In genomic region chr3:151305402-151305801, GRCm38 (mm10) we compare ENCODE assay signal across 18 mouse cellular contexts.
DNase-seq lines count a peak whose midpoint lies in the region; ATAC-seq and TF ChIP-seq lines count a peak whose summit lies in the region.
"Had no signal": no experiment of that assay in that cellular context is flagged by ENCODE, and none has a peak within 500 bp of the region (broad histone marks: within the 10 kb centered on the region; RNA-seq: fewer than 3 reads in every experiment).

No protein-coding gene starts in this region.

- no peak for TF ChIP-seq RAD21 in CH12.LX (IDR thresholded peaks at IDR 0.05; ENCODE audit: low read depth, low read length)

- H3K27ac ChIP-seq in CH12.LX (ENCODE audit: insufficient read depth, low read depth) = no peak overlapping the region
- no peak overlapping the region for H3K27ac ChIP-seq in liver, embryonic 11.5 days (ENCODE audit: low read depth, low read length)
- no peak overlapping the region for H3K27ac ChIP-seq in midbrain, embryonic 13.5 days
- H3K27ac ChIP-seq in forebrain, embryonic 12.5 days = no peak overlapping the region
- H3K27ac ChIP-seq: embryonic facial prominence, embryonic 10.5 days; embryonic facial prominence, embryonic 12.5 days had no signal

- H3K9me3 ChIP-seq in CH12.LX (replicated peaks; ENCODE audit: low read length) = peaks cover 14% of the 10 kb centered on the region
- H3K9me3 ChIP-seq in liver, embryonic 11.5 days (ENCODE audit: control insufficient read depth, low read length) = no peaks in the 10 kb centered on the region
- no peaks in the 10 kb centered on the region for H3K9me3 ChIP-seq in midbrain, embryonic 13.5 days
- no peaks in the 10 kb centered on the region for H3K9me3 ChIP-seq in forebrain, embryonic 12.5 days
- H3K9me3 ChIP-seq: embryonic facial prominence, embryonic 10.5 days; embryonic facial prominence, embryonic 12.5 days had no signal

- no peak for ATAC-seq in liver, embryonic 11.5 days (replicated peaks; ENCODE audit: low FRiP score)
- ATAC-seq in midbrain, embryonic 13.5 days = no peak
- ATAC-seq in forebrain, embryonic 12.5 days (ENCODE audit: low FRiP score) = no peak
- ATAC-seq: forebrain, embryonic 14.5 days; forebrain, embryonic 16.5 days had no signal

- TF ChIP-seq POLR2A in CH12.LX (IDR thresholded peaks at IDR 0.05; ENCODE audit: low read depth, low read length) = no peak

- in situ Hi-C loops in CH12.LX (cut with MboI; ENCODE audit: low pct_ligation_motif_present, low pct_unique_long_range_greater_than_20kb, low sequenced_read_pairs) = no loop called here

- H3K36me3 ChIP-seq in CH12.LX (replicated peaks in 1 of 2; ENCODE audit: control insufficient read depth in 1 of 2, insufficient read depth in 1 of 2, low read length in 1 of 2) = no peaks in the 10 kb centered on the region
- no peaks in the 10 kb centered on the region for H3K36me3 ChIP-seq in liver, embryonic 11.5 days (ENCODE audit: control insufficient read depth, insufficient read depth, low read length)
- H3K36me3 ChIP-seq in midbrain, embryonic 13.5 days = no peaks in the 10 kb centered on the region
- H3K36me3 ChIP-seq in forebrain, embryonic 12.5 days (replicated peaks) = no peaks in the 10 kb centered on the region
- H3K36me3 ChIP-seq: embryonic facial prominence, embryonic 10.5 days; embryonic facial prominence, embryonic 12.5 days had no signal

- no peaks in the 10 kb centered on the region for H3K79me2 ChIP-seq in CH12.LX (replicated peaks; ENCODE audit: control insufficient read depth, extremely low read depth, insufficient read depth, poor library complexity, severe bottlenecking)

- no peak overlapping the region for H3K4me3 ChIP-seq in CH12.LX (replicated peaks in 1 of 3; ENCODE audit: low read depth in 2 of 3, low read length in 2 of 3, poor library complexity in 1 of 3)
- no peak overlapping the region for H3K4me3 ChIP-seq in liver, embryonic 11.5 days (ENCODE audit: low read depth, low read length)
- H3K4me3 ChIP-seq in midbrain, embryonic 13.5 days (replicated peaks) = no peak overlapping the region
- H3K4me3 ChIP-seq in forebrain, embryonic 12.5 days (replicated peaks) = no peak overlapping the region
- H3K4me3 ChIP-seq: embryonic facial prominence, embryonic 10.5 days; embryonic facial prominence, embryonic 12.5 days had no signal

- no peak overlapping the region for H3K9ac ChIP-seq in CH12.LX (ENCODE audit: insufficient read depth, low read depth)
- no peak overlapping the region for H3K9ac ChIP-seq in liver, embryonic 11.5 days (ENCODE audit: low read depth, low read length)
- no peak overlapping the region for H3K9ac ChIP-seq in midbrain, embryonic 13.5 days (replicated peaks)
- no peak overlapping the region for H3K9ac ChIP-seq in forebrain, embryonic 12.5 days
- H3K9ac ChIP-seq: embryonic facial prominence, embryonic 12.5 days had no signal

- dilution Hi-C loops in CH12.LX (cut with MboI; ENCODE audit: extremely low pct_ligation_motif_present, extremely low pct_unique_long_range_greater_than_20kb, low sequenced_read_pairs) = no loop called here

- WGBS in liver, embryonic 11.5 days = 85% methylated on average over 4 of the region's 4 CpGs
- WGBS in midbrain, embryonic 13.5 days = 95% methylated on average over 4 of the region's 4 CpGs
- 95% methylated on average over 4 of the region's 4 CpGs for WGBS in forebrain, embryonic 12.5 days

- H3K4me2 ChIP-seq in CH12.LX (ENCODE audit: insufficient read depth, low read depth, poor library complexity, severe bottlenecking) = no peak overlapping the region
- no peak overlapping the region for H3K4me2 ChIP-seq in liver, embryonic 11.5 days
- no peak overlapping the region for H3K4me2 ChIP-seq in midbrain, embryonic 13.5 days (replicated peaks)
- no peak overlapping the region for H3K4me2 ChIP-seq in forebrain, embryonic 12.5 days
- H3K4me2 ChIP-seq: embryonic facial prominence, embryonic 12.5 days had no signal

- H3K4me1 ChIP-seq in CH12.LX (ENCODE audit: control insufficient read depth in 1 of 2, insufficient read depth in 2 of 2) = 0 out of 4 replicates have a peak, but pooled peaks cover 0 to 4% of the 10 kb centered on the region in 2 experiments
- no peaks in the 10 kb centered on the region for H3K4me1 ChIP-seq in liver, embryonic 11.5 days (replicated peaks; ENCODE audit: control insufficient read depth, insufficient read depth, low read length)
- H3K4me1 ChIP-seq in midbrain, embryonic 13.5 days (replicated peaks) = no peaks in the 10 kb centered on the region
- no peaks in the 10 kb centered on the region for H3K4me1 ChIP-seq in forebrain, embryonic 12.5 days
- H3K4me1 ChIP-seq: embryonic facial prominence, embryonic 10.5 days; embryonic facial prominence, embryonic 12.5 days had no signal

- no peak for TF ChIP-seq EP300 in CH12.LX (IDR thresholded peaks at IDR 0.05; ENCODE audit: low read length)

- DNase-seq in CD4-positive, CD25-positive, alpha-beta regulatory T cell, adult 2 months (ENCODE audit: low read depth, low spot score) = peak; percentile 53
- peak; percentile 26 for DNase-seq in CH12.LX (ENCODE audit: extremely low read depth)
- peak; percentile 53 for DNase-seq in induced T-regulatory cell, adult 2 months (ENCODE audit: low read depth)
- DNase-seq in liver, embryonic 11.5 days (ENCODE audit: low spot score) = no peak
- DNase-seq in cerebellum, adult 18-20 months = no peak
- DNase-seq: adrenal gland, adult 8-10 months; adrenal gland, postnatal 14 days; adrenal gland, postnatal 36 days; cerebellum, adult 11-12 months; cerebellum, adult 8-10 months; cerebellum, postnatal 10 days; cerebellum, postnatal 25 days had no signal

- TF ChIP-seq CTCF in CH12.LX (conservative IDR thresholded peaks at IDR 0.05 in 1 of 2, IDR thresholded peaks at IDR 0.05 in 1 of 2; ENCODE audit: low read depth in 2 of 2, low read length in 2 of 2) = no peak

- no peaks in the 10 kb centered on the region for H3K27me3 ChIP-seq in CH12.LX (replicated peaks)
- no peaks in the 10 kb centered on the region for H3K27me3 ChIP-seq in liver, embryonic 11.5 days (replicated peaks; ENCODE audit: control insufficient read depth, insufficient read depth, low read length)
- H3K27me3 ChIP-seq in midbrain, embryonic 13.5 days = no peaks in the 10 kb centered on the region
- no peaks in the 10 kb centered on the region for H3K27me3 ChIP-seq in forebrain, embryonic 12.5 days
- H3K27me3 ChIP-seq: embryonic facial prominence, embryonic 12.5 days had no signal

TF ChIP-seq in CH12.LX, 34 proteins besides CTCF, POLR2A, EP300 and RAD21:
- TF ChIP-seq UBTF (IDR thresholded peaks at IDR 0.05; ENCODE audit: low read depth, low read length) (no peak), MEF2A (IDR thresholded peaks at IDR 0.05; ENCODE audit: borderline replicate concordance, low read depth, low read length) (0 out of 2 replicates have a peak, but pooled peaks have one; percentile 17)
TF ChIP-seq in CH12.LX: peak in this region for 1.

Comparison
In these comparisons a context has a peak if more than half of its experiments do, and no peak if none do; other contexts are left out.
1. DNase-seq: peak in CD4-positive, CD25-positive, alpha-beta regulatory T cell, adult 2 months (single experiment), CH12.LX (single experiment) and induced T-regulatory cell, adult 2 months (single experiment); none in liver, embryonic 11.5 days (single experiment) and cerebellum, adult 18-20 months (0 of 2).